Mouse (Mus musculus): Measurements from ENCODE around the gene Szt2. TPM values are rescaled to one million over a fixed set of nuclear protein-coding genes. Genes with fewer than 3 reads are reported as not detected.

Szt2 gene
- polyA plus RNA-seq, 1 experiment from 2014 or later: 13.6 TPM

Other genes with a start within 250 kb of the Szt2 start
- 60.7 and 67.2 TPM in 2 replicates for gene Kdm4a, start 229.2 kb downstream of the Szt2 start, polyA plus RNA-seq (2016; fragmentation: Nextera tagmentation; extraction: Ambion mirVana)
- 131 and 137 TPM in 2 replicates for gene Ptprf, start 117.9 kb downstream of the Szt2 start, polyA plus RNA-seq (2016; fragmentation: Nextera tagmentation; extraction: Ambion mirVana)
- gene Med8, start 64 bp upstream of the Szt2 start, polyA plus RNA-seq (2016; fragmentation: Nextera tagmentation; extraction: Ambion mirVana): 125 and 131 TPM in 2 replicates
- 38.6 and 41.7 TPM in 2 replicates for gene Elovl1, start 18.8 kb upstream of the Szt2 start, polyA plus RNA-seq (2016; fragmentation: Nextera tagmentation; extraction: Ambion mirVana)
- 151 and 168 TPM in 2 replicates for gene Cdc20, start 28.1 kb upstream of the Szt2 start, polyA plus RNA-seq (2016; fragmentation: Nextera tagmentation; extraction: Ambion mirVana)
- 0.53 and 0.56 TPM in 2 replicates for gene Mpl, start 48.2 kb upstream of the Szt2 start, polyA plus RNA-seq (2016; fragmentation: Nextera tagmentation; extraction: Ambion mirVana)
- 19.0 and 21.1 TPM in 2 replicates for gene Tie1, start 80.8 kb upstream of the Szt2 start, polyA plus RNA-seq (2016; fragmentation: Nextera tagmentation; extraction: Ambion mirVana)
- 0.50 and 1.2 TPM in 2 replicates for gene 2610528J11Rik, start 117.7 kb upstream of the Szt2 start, polyA plus RNA-seq (2016; fragmentation: Nextera tagmentation; extraction: Ambion mirVana)
- gene Tmem125, start 134.8 kb upstream of the Szt2 start, polyA plus RNA-seq (2016; fragmentation: Nextera tagmentation; extraction: Ambion mirVana): 0.72 and 0.81 TPM in 2 replicates
- 1.7 TPM in 2 replicates for gene Cfap57, start 211.5 kb upstream of the Szt2 start, polyA plus RNA-seq (2016; fragmentation: Nextera tagmentation; extraction: Ambion mirVana)
- gene Ebna1bp2, start 211.5 kb upstream of the Szt2 start, polyA plus RNA-seq (2016; fragmentation: Nextera tagmentation; extraction: Ambion mirVana): 151 and 160 TPM in 2 replicates
- not detected in 2 replicates for gene Olfr62, start 249.7 kb upstream of the Szt2 start, polyA plus RNA-seq (2016; fragmentation: Nextera tagmentation; extraction: Ambion mirVana)

Measured in hindbrain, embryonic 12.5 days (tissue).